Mouse (Mus musculus): ENCODE results near the gene Dis3. TPM values are rescaled to one million over a fixed set of nuclear protein-coding genes. Genes with fewer than 3 reads are reported as not detected.

The Dis3 gene
- 10 to 100 TPM; 19.5 to 33.2 TPM for polyA plus RNA-seq (2017; shearing (Covaris generic))

DNA sequence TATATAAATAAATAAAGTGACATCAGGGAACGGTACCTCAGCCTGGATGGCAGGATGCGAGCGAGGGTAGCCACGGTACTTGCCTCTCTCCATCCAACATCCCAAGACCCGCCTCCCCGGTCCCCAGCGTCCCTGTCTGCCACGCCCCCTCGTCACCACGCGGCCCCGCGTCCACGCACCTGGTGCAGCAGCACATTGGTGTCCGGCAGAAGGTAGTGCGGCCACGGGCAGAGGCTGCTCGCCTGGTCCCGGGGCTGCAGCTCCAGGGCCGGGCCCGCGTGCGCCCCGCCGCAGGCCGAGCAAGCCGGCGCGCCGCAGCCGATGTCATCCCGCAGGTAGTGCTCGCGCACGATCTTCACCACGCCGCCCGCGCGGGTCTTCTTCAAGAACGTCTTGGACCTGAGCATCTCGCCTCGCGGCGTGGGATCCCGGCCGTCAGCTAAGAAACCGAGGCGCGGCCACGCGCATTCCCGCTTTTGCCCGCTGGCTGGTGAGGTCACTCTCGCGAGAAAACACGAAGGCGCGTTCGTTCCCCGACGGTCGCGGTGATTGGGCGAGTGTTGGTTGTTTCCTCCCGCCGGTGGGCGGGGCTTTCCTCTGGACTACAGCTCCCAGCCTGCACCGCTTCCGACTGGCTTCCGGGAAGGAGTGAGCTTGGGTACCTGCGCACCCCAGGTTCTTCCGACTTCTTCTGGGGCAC, at the start of gene Dis3, which contains the start of gene Pibf1:
Dis3 (minus strand) TSS at position 504 of the 700 bp plus-strand sequence.
Pibf1 (plus strand) TSS at position 158 of the 700 bp plus-strand sequence.

DNA sequence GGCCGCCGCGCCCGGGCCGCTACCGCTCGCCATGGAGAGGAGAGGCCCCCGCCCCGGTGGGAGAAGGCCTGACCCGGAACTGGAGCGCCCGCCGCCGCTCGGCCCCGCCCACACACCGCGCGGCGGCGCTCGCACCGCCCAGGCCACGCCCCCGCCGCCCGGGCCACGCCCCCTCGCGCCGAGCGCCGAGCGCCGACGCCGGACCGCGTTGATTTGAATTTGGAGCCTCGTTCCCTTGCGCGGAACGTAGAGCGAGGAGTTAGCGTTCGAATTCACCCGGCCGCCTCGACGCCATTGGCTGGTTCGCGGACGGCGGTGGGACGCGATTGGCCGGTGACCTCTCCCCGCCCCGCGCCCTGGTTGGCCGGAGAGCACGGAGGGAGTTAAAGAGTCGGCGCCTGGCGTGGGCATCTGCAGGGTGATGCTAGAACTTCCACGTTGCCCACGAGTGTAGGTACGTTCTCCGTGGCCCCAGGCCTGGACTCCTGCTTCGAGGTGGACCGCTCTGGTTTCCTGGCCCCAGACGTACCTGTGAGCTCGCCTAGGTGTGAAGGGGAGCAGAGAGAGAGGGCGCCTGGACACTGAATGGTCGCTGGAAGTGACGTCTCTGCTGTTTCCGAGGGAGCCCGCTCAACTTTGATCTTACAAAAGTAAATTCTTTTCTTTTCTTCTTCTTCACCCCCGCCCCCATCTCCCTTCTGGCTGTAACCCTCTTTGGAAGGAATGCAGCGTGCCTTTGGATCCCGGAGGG, 53.4 kb downstream of the Dis3 start, which contains the start of the genes Mzt1 and Bora:
Mzt1 (minus strand) TSS at position 104 of the 751 bp plus-strand sequence.
Bora (plus strand) TSS at position 192 of the 751 bp plus-strand sequence.

Other genes starting within 250 kb of the Dis3 start
- 1 to 10 TPM; 8.7 to 9.4 TPM for gene Rpl36a-ps1, start 105.5 kb downstream of the Dis3 start, polyA plus RNA-seq (2017; shearing (Covaris generic))
- 10 to 100 TPM; 51.3 to 57.4 TPM for gene Mzt1, start 53.6 kb downstream of the Dis3 start, polyA plus RNA-seq (2017; shearing (Covaris generic))
- gene Bora, start 53.5 kb downstream of the Dis3 start, polyA plus RNA-seq (2017; shearing (Covaris generic)), result 10 to 100 TPM; 26.9 to 38.4 TPM
- 10 to 100 TPM; 12.3 to 20.4 TPM for gene Pibf1, start 346 bp downstream of the Dis3 start, polyA plus RNA-seq (2017; shearing (Covaris generic))
- gene Klf5, start 198.9 kb upstream of the Dis3 start, polyA plus RNA-seq (2017; shearing (Covaris generic)), result under 1 TPM in 1 of 2 experiments, not detected in 1; 0.49 TPM

Data from activated CD4-positive, CD25-positive, alpha-beta regulatory T cell (primary cell).